Mouse (Mus musculus) right cerebral cortex, postnatal 25 days (tissue): ENCODE measurements around the gene Cdk2ap2.
"Not testable (repeated sequence)": the region's sequence is repeated elsewhere in the genome, so short reads cannot be mapped to it uniquely, and the experiment has no call there.

Experiments
- DNase-seq: peaks from one replicate; pipeline ENCODE4 v3.0.0; 2022

Cdk2ap2 gene

GRCm38 (mm10) chr19:4120496-4120895, 23.5 kb downstream of the Cdk2ap2 start:
- no peak for DNase-seq

- DNase-seq, result peak; percentile 97
These were observed 24.3 kb downstream of the Cdk2ap2 start for GRCm38 (mm10) chr19:4121097-4121805.

GRCm38 (mm10) chr19:4121896-4122295, 24.9 kb downstream of the Cdk2ap2 start:
- not testable (repeated sequence) for DNase-seq

- DNase-seq, result no peak
These were observed 25.7 kb downstream of the Cdk2ap2 start for GRCm38 (mm10) chr19:4122411-4123370.

GRCm38 (mm10) chr19:4124432-4124831, 27.4 kb downstream of the Cdk2ap2 start:
- DNase-seq, result no peak

GRCm38 (mm10) chr19:4125268-4125667, 28.3 kb downstream of the Cdk2ap2 start:
- DNase-seq, result peak; percentile 37

GRCm38 (mm10) chr19:4125741-4126696, 29.0 kb downstream of the Cdk2ap2 start, which contains the start of gene Aip:
Gene Aip (minus strand): TSS chr19:4125858.
- peak; percentile 98 for DNase-seq

- peak; percentile 32 for DNase-seq
These were observed 29.9 kb downstream of the Cdk2ap2 start for GRCm38 (mm10) chr19:4126759-4127495.

GRCm38 (mm10) chr19:4129462-4129861, 32.5 kb downstream of the Cdk2ap2 start:
- no peak for DNase-seq

GRCm38 (mm10) chr19:4130106-4130505, 33.1 kb downstream of the Cdk2ap2 start:
- no peak for DNase-seq

GRCm38 (mm10) chr19:4131075-4131474, 34.1 kb downstream of the Cdk2ap2 start:
- no peak for DNase-seq

- DNase-seq, result no peak
These were observed 34.8 kb downstream of the Cdk2ap2 start for GRCm38 (mm10) chr19:4131768-4132167.

GRCm38 (mm10) chr19:4134354-4134753, 37.4 kb downstream of the Cdk2ap2 start:
- no peak for DNase-seq

- not testable (repeated sequence) for DNase-seq
These were observed 38.4 kb downstream of the Cdk2ap2 start for GRCm38 (mm10) chr19:4135229-4135962.

GRCm38 (mm10) chr19:4135963-4136345, 39.0 kb downstream of the Cdk2ap2 start:
- DNase-seq, result not testable (repeated sequence)

- no peak for DNase-seq
These were observed 39.5 kb downstream of the Cdk2ap2 start for GRCm38 (mm10) chr19:4136463-4136862.

GRCm38 (mm10) chr19:4137913-4138312, 40.9 kb downstream of the Cdk2ap2 start:
- no peak for DNase-seq

GRCm38 (mm10) chr19:4139446-4139845, 42.5 kb downstream of the Cdk2ap2 start, which contains the start of gene Gpr152:
Gene Gpr152 (plus strand): TSS chr19:4139787.
- no peak for DNase-seq

- no peak for DNase-seq
These were observed 43.2 kb downstream of the Cdk2ap2 start for GRCm38 (mm10) chr19:4140147-4140546.

- DNase-seq, result no peak
These were observed 45.6 kb downstream of the Cdk2ap2 start for GRCm38 (mm10) chr19:4142416-4143173.
